Mouse (Mus musculus) gastrocnemius, adult 8-10 months (tissue): ENCODE measurements around the gene Galnt6. TPM values are rescaled to one million over a fixed set of nuclear protein-coding genes. Genes with fewer than 3 reads are reported as not detected.

Experiments used
- DNase-seq, 2 experiments: peaks; one replicate each; pipeline ENCODE4 v3.0.0; 2022; ENCODE audit warnings: low spot score in 2 of 2
- microRNA-seq: library from miRNA; unstranded; fragments of <30 nt; microRNA quantifications from one replicate; pipeline ENCODE4 v1.2.0, GENCODE M21; 2022
- total RNA-seq, 4 experiments: library from RNA; stranded (reverse); gene quantifications; 2 replicates each; pipeline ENCODE4 v1.2.4; 2022

Galnt6 gene
- total RNA-seq, 4 experiments from 2014 or later: 0.07 TPM; not detected in 3

GRCm38 (mm10) chr15:100660805-100661204 is 68.4 kb downstream of the Galnt6 start:
- no peak for DNase-seq

- DNase-seq: peak; percentile 57 to 77
Measured at GRCm38 (mm10) chr15:100660306-100660705, 68.9 kb downstream of the Galnt6 start.

GRCm38 (mm10) chr15:100655201-100655600 is 74.0 kb downstream of the Galnt6 start:
- DNase-seq: no peak

GRCm38 (mm10) chr15:100654271-100654670 is 74.9 kb downstream of the Galnt6 start:
- no peak for DNase-seq

- DNase-seq: no peak
Measured at GRCm38 (mm10) chr15:100651610-100652009, 77.6 kb downstream of the Galnt6 start.

GRCm38 (mm10) chr15:100650111-100650510 is 79.1 kb downstream of the Galnt6 start:
- DNase-seq: no peak

- no peak for DNase-seq
Measured at GRCm38 (mm10) chr15:100646161-100646560, 83.0 kb downstream of the Galnt6 start.

- DNase-seq: no peak
Measured at GRCm38 (mm10) chr15:100642451-100642850, 86.7 kb downstream of the Galnt6 start.

Small RNA genes lying within 50 kb of the gene (microRNA-seq; reads per million reads assigned to microRNA genes)
- gene Mir6961: not detected

Other genes starting within 250 kb of the Galnt6 start
- gene Csrnp2, start 233.9 kb downstream of the Galnt6 start, total RNA-seq: 1 to 10 TPM; 2.6 to 4.0 (median 3.4) TPM
- gene Tfcp2, start 177.4 kb downstream of the Galnt6 start, total RNA-seq: 10 to 100 TPM in 2 of 4 experiments, 1 to 10 TPM in 2; 7.9 to 11.6 (median 9.7) TPM
- gene Pou6f1, start 129.4 kb downstream of the Galnt6 start, total RNA-seq: 10 to 100 TPM; 14.7 to 16.6 (median 16.2) TPM
- 10 to 100 TPM; 54.7 to 69.4 (median 57.5) TPM for gene Dazap2, start 114.0 kb downstream of the Galnt6 start, total RNA-seq
- gene Smagp, start 92.4 kb downstream of the Galnt6 start, total RNA-seq: 1 to 10 TPM; 1.6 to 4.0 (median 2.1) TPM
- gene Bin2, start 59.8 kb downstream of the Galnt6 start, total RNA-seq: under 1 TPM in 2 of 4 experiments, not detected in 2; 0.36 to 0.40 TPM
- under 1 TPM in 1 of 4 experiments, not detected in 3; 0.35 TPM for gene Cela1, start 41.5 kb downstream of the Galnt6 start, total RNA-seq
- 1 to 10 TPM in 2 of 4 experiments, under 1 TPM in 2; 0.65 to 1.6 (median 1.2) TPM for gene Slc4a8, start 32.4 kb upstream of the Galnt6 start, total RNA-seq
- gene Scn8a, start 140.5 kb upstream of the Galnt6 start, total RNA-seq: under 1 TPM in 3 of 4 experiments, not detected in 1; 0.12 to 0.22 (median 0.20) TPM